Mouse (Mus musculus) limb, embryonic 12.5 days (tissue): ENCODE data around the gene Ncam1. TPM values are rescaled to one million over a fixed set of nuclear protein-coding genes. Genes with fewer than 3 reads are reported as not detected.

ENCODE experiments used
- ATAC-seq: fragments of 200-750 bp; cut with Nextera tagmentation; 2 replicates; pipeline ENCODE4 v1.8.0; 2017; ENCODE audit warnings: low read depth, moderate TSS enrichment; ENCODE audit not compliant: insufficient number of reproducible peaks, insufficient read depth, low FRiP score, low TSS enrichment
- H3K27ac ChIP-seq: fragments of 300-500 bp; sonication (generic); 2 replicates; pipeline ENCODE4 v1.5.1; 2016; ENCODE audit warnings: mild to moderate bottlenecking, moderate library complexity
- H3K27me3 ChIP-seq: fragments of 300-500 bp; sonication (generic); 2 replicates; pipeline ENCODE4 v1.6.1; 2016; ENCODE audit warnings: mild to moderate bottlenecking, moderate library complexity
- H3K36me3 ChIP-seq: fragments of 300-500 bp; sonication (generic); 2 replicates; pipeline ENCODE4 v1.6.1; 2016; ENCODE audit warnings: mild to moderate bottlenecking, moderate library complexity
- H3K4me1 ChIP-seq: fragments of 300-500 bp; sonication (generic); replicated peaks from 2 replicates; pipeline ENCODE4 v1.6.1; 2016
- H3K4me2 ChIP-seq: fragments of 300-500 bp; sonication (generic); 2 replicates; pipeline ENCODE4 v1.6.1; 2016; ENCODE audit warnings: mild to moderate bottlenecking, moderate library complexity
- H3K4me3 ChIP-seq: fragments of 300-500 bp; sonication (generic); replicated peaks from 2 replicates; pipeline ENCODE4 v1.5.1; 2016; ENCODE audit warnings: mild to moderate bottlenecking
- H3K9ac ChIP-seq: fragments of 300-500 bp; sonication (generic); replicated peaks from 2 replicates; pipeline ENCODE4 v1.6.1; 2016; ENCODE audit warnings: mild to moderate bottlenecking, moderate library complexity
- H3K9me3 ChIP-seq: fragments of 300-500 bp; sonication (generic); 2 replicates; pipeline ENCODE4 v1.6.1; 2016; ENCODE audit warnings: mild to moderate bottlenecking, moderate library complexity
- WGBS: fragments of 180-500 bp; shearing (Covaris S2); methylation state at CpG from one replicate; pipeline ENCODE4 v1.1.7; 2016; 5-methylcytosine and 5-hydroxymethylcytosine counted together
- polyA plus RNA-seq: library from polyadenylated mRNA; unstranded; fragments of >200 nt; fragmentation: Nextera tagmentation; extraction: Ambion mirVana; gene quantifications from 2 replicates; pipeline ENCODE4 v1.2.1, GENCODE M21; 2016

The Ncam1 gene
- polyA plus RNA-seq, 1 experiment from 2014 or later = 48.7 TPM

DNA sequence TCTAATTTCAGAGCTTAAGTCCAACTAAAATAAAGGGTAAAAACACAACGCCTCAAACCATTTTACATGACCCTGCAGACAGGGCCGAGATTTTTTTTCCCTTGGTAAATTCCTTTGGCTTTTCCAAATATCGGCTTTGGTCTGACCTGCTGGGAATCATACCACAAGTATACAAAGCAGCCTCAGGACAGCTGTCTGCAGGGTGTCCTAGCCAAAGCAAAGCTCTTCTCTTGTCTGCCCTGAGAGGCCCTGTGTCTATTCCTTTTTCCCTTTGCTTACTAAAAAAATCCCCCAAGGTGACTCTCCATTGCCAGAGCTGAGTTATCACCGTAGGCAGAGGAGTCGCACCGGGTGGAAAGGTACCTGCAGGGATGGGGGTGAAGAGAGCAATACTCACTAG is 262.1 kb downstream of the Ncam1 start:
- H3K9ac ChIP-seq = no peak overlapping the region
- WGBS = 51% methylated on average over 6 of the region's 6 CpGs
- H3K4me1 ChIP-seq = peaks cover 36% of the 10 kb centered on the region
- H3K27me3 ChIP-seq = no peaks in the 10 kb centered on the region
- peaks cover 3% of the 10 kb centered on the region; the same call in 1 of the 2 replicates for H3K36me3 ChIP-seq
- ATAC-seq = no peak
- H3K4me3 ChIP-seq = no peak overlapping the region
- no peak overlapping the region for H3K4me2 ChIP-seq
- no peaks in the 10 kb centered on the region for H3K9me3 ChIP-seq
- peak overlapping the region; percentile 67; the same call in 1 of the 2 replicates for H3K27ac ChIP-seq

DNA sequence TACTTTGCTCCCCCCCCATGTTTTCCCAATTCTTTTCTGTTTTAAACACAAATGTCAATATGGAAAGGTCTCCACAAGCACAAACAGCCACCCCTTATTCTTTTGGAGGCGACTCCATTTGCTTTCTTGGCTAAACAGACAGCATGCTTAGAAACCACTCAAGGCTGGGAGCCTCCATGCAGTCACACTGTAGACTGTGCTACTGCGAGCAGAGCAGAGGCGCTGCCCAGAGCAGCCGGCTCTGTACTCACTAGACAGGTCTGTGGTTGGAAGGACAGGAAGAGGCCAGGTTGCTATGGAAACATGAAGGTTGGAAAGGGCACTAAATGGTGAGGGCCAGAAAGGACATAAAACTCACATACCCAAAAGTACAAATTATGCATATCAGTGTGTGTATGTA is 263.8 kb downstream of the Ncam1 start:
- Histone ChIP-seq H3K9me3 (no peaks in the 10 kb centered on the region), H3K36me3 (peaks cover 3% of the 10 kb centered on the region; the same call in 1 of the 2 replicates), H3K27ac (no peak overlapping the region), H3K27me3 (no peaks in the 10 kb centered on the region), H3K9ac (no peak overlapping the region), H3K4me2 (no peak overlapping the region), H3K4me1 (peaks cover 50% of the 10 kb centered on the region), H3K4me3 (no peak overlapping the region)
- no peak for ATAC-seq
- 51% methylated on average over 4 of the region's 4 CpGs for WGBS

DNA sequence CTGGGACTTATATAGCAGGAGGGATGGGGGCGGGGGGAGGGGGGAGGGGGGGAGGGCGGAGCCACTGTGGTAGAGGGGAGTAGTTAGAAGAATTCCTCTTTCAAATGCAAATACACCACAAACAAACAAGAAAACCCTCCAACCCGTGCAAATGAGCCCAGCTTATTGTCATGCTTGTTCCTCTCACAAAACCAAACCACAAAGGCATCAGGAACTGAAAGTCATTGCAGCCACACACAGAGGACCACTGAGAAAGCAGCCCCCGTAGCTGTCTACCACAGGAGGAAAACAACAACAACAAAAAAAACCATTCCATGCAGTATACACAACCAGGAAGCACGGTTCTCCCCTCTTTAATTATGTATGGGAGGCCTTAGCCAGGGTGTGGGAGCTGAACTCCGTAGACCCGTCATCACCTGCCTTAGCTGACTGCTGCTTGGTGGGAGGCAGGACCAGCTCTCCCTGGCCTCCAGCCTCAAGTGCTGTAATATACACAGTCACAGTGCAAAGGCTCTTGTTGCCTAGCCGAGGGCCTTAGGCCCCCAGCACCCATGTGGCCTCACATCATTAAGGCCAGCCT is 264.7 kb downstream of the Ncam1 start:
- 25% methylated on average over 8 of the region's 8 CpGs for WGBS
- Histone ChIP-seq H3K9me3 (no peaks in the 10 kb centered on the region), H3K4me2 (no peak overlapping the region), H3K27ac (no peak overlapping the region), H3K4me1 (peaks cover 50% of the 10 kb centered on the region), H3K36me3 (no peaks in the 10 kb centered on the region), H3K9ac (no peak overlapping the region), H3K4me3 (no peak overlapping the region), H3K27me3 (no peaks in the 10 kb centered on the region)
- ATAC-seq = no peak

GRCm38 (mm10) chr9:49533455-49533854 is 265.3 kb downstream of the Ncam1 start:
- Histone ChIP-seq H3K27ac (no peak overlapping the region), H3K4me1 (peaks cover 50% of the 10 kb centered on the region), H3K4me3 (no peak overlapping the region), H3K9me3 (no peaks in the 10 kb centered on the region), H3K4me2 (no peak overlapping the region), H3K9ac (no peak overlapping the region), H3K36me3 (no peaks in the 10 kb centered on the region), H3K27me3 (no peaks in the 10 kb centered on the region)
- 78% methylated on average over 7 of the region's 7 CpGs for WGBS
- no peak for ATAC-seq

DNA sequence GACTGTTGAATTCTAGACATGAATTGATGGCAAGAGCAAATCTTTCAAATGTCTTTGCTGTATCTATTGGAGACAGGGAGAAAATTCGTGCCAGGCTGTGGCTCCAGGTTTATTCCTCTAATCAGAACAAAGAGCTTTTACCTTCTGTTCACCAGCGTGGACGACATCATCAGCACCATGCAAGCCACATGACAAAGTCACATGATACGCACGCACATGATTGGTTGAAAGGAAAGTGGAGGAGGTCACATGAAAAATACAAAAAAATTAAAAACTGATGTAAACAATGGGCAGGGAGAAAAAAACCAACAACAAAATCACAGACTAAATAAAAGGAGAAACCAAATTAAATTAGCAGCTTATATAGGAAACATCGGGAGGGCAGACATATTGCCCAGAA is 266.9 kb downstream of the Ncam1 start:
- no peak overlapping the region for H3K4me2 ChIP-seq
- WGBS = 88% methylated on average over 6 of the region's 6 CpGs
- H3K36me3 ChIP-seq = no peaks in the 10 kb centered on the region
- no peaks in the 10 kb centered on the region for H3K27me3 ChIP-seq
- H3K4me3 ChIP-seq = no peak overlapping the region
- H3K9ac ChIP-seq = no peak overlapping the region
- no peaks in the 10 kb centered on the region for H3K9me3 ChIP-seq
- no peak overlapping the region for H3K27ac ChIP-seq
- ATAC-seq = no peak
- H3K4me1 ChIP-seq = peaks cover 44% of the 10 kb centered on the region

GRCm38 (mm10) chr9:49531257-49531656 is 267.5 kb downstream of the Ncam1 start:
- H3K36me3 ChIP-seq = no peaks in the 10 kb centered on the region
- WGBS = 20% methylated on average over 7 of the region's 7 CpGs
- no peak overlapping the region for H3K27ac ChIP-seq
- H3K4me3 ChIP-seq = no peak overlapping the region
- H3K9ac ChIP-seq = no peak overlapping the region
- no peaks in the 10 kb centered on the region for H3K27me3 ChIP-seq
- H3K9me3 ChIP-seq = no peaks in the 10 kb centered on the region
- ATAC-seq = no peak
- no peak overlapping the region for H3K4me2 ChIP-seq
- peaks cover 38% of the 10 kb centered on the region for H3K4me1 ChIP-seq

GRCm38 (mm10) chr9:49530739-49531138 is 268.0 kb downstream of the Ncam1 start:
- 37% methylated on average over 4 of the region's 4 CpGs for WGBS
- ATAC-seq = no peak
- Histone ChIP-seq H3K4me2 (no peak overlapping the region), H3K4me1 (peaks cover 33% of the 10 kb centered on the region), H3K9me3 (no peaks in the 10 kb centered on the region), H3K9ac (no peak overlapping the region), H3K4me3 (no peak overlapping the region), H3K27me3 (no peaks in the 10 kb centered on the region), H3K36me3 (no peaks in the 10 kb centered on the region), H3K27ac (no peak overlapping the region)

DNA sequence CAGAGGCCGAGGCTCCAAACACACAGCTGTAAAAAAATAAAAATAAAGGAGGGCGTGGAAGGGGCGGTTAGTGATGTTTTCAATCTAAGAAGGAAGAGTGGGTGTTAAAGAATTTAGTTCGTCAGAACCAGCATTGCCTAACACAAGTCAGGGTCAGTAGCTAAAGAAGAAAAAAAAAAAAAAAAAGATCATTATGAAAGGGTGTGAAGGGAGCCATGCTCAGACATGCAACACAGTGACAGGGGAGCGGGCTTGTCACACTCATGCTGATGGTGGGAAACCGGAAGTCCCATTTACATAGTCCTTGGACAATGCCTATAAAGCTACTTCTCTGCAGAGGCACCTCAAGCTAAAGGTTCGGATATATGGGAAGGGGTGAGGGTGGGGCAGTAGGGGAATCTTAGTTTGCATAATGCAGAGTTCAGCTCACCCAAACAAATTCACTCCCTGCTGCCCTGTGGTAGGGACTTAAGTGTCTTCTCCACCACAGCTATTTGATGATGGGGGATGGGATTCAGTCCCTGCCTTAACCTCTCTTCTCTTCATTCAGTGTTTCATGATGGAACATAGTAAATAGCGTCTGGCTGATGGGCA is 269.3 kb downstream of the Ncam1 start:
- 56% methylated on average over 8 of the region's 8 CpGs for WGBS
- Histone ChIP-seq H3K9me3 (no peaks in the 10 kb centered on the region), H3K4me3 (no peak overlapping the region), H3K4me1 (peaks cover 31% of the 10 kb centered on the region), H3K4me2 (no peak overlapping the region), H3K27ac (no peak overlapping the region), H3K9ac (no peak overlapping the region), H3K36me3 (no peaks in the 10 kb centered on the region), H3K27me3 (no peaks in the 10 kb centered on the region)
- no peak for ATAC-seq

DNA sequence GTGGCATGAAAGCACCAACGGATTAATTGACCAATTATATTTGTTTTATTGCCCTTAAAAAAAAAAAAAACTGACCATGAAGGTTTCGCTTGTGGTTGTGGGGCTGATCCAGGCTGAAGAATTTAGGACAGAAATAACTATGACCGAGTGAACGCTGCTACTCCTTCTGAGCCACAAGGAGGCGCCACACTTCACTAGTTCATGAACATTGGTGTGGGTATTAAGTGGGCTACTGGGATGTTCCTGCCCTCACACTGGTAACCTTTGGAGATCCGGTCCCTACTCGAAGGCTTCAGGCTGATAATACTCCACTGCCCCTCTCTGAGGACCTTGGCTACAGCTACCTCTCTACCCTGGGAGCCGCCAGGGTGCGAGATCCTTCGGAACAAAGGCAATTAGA is 269.8 kb downstream of the Ncam1 start:
- H3K4me2 ChIP-seq = no peak overlapping the region
- peaks cover 27% of the 10 kb centered on the region for H3K4me1 ChIP-seq
- no peak overlapping the region for H3K4me3 ChIP-seq
- H3K9me3 ChIP-seq = no peaks in the 10 kb centered on the region
- ATAC-seq = no peak
- H3K27me3 ChIP-seq = no peaks in the 10 kb centered on the region
- no peak overlapping the region for H3K27ac ChIP-seq
- no peaks in the 10 kb centered on the region for H3K36me3 ChIP-seq
- H3K9ac ChIP-seq = no peak overlapping the region
- WGBS = 51% methylated on average over 10 of the region's 10 CpGs

DNA sequence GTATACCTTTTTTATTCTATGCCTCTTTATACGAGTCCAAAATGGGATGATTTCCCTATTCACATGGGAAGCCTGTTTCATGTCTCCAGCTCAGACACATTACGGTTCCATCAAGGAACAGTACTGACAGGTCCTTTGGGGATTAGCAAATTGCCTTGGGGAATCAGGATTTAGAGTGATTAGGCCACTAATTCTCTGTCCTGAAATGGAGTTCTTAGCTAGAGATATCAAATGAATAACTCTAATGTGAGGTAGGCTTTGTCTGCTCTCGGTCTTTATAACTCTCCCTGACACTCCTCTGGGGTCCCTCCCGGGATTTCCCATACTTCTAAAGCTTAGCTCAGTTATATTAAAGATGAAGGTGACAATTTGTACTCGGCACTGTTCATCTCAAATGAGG is 270.7 kb downstream of the Ncam1 start:
- Histone ChIP-seq H3K27me3 (no peaks in the 10 kb centered on the region), H3K9me3 (no peaks in the 10 kb centered on the region), H3K27ac (no peak overlapping the region), H3K4me2 (no peak overlapping the region), H3K9ac (no peak overlapping the region), H3K4me1 (peaks cover 24% of the 10 kb centered on the region), H3K4me3 (no peak overlapping the region), H3K36me3 (0 out of 2 replicates have a peak, but pooled peaks cover 6% of the 10 kb centered on the region)
- WGBS = 81% methylated on average over 5 of the region's 5 CpGs
- no peak for ATAC-seq

DNA sequence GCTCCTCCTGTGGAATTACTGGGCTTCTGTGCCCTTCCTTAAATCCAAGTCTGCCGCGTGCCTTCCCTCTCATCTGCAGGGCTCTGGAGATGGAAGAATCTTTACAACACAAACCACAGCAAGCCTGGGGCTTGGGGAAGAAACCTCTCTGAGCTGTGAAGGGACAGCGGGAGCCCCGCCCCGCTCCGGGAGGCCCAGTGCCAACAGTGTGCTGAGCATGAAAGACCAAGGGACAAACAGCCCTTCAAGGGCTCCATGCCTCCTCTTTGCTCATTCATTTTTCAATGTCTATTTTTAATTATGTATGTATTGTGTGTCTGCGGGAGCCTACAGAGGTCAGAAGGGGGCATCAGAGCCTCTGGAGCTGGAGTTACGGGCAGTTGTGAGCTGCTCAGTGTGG is 271.4 kb downstream of the Ncam1 start:
- H3K9ac ChIP-seq = no peak overlapping the region
- no peak overlapping the region for H3K4me3 ChIP-seq
- H3K9me3 ChIP-seq = no peaks in the 10 kb centered on the region
- WGBS = 72% methylated on average over 8 of the region's 8 CpGs
- 0 out of 2 replicates have a peak, but pooled peaks cover 6% of the 10 kb centered on the region for H3K36me3 ChIP-seq
- H3K27ac ChIP-seq = no peak overlapping the region
- H3K4me2 ChIP-seq = no peak overlapping the region
- no peaks in the 10 kb centered on the region for H3K27me3 ChIP-seq
- no peak for ATAC-seq
- peaks cover 24% of the 10 kb centered on the region for H3K4me1 ChIP-seq

DNA sequence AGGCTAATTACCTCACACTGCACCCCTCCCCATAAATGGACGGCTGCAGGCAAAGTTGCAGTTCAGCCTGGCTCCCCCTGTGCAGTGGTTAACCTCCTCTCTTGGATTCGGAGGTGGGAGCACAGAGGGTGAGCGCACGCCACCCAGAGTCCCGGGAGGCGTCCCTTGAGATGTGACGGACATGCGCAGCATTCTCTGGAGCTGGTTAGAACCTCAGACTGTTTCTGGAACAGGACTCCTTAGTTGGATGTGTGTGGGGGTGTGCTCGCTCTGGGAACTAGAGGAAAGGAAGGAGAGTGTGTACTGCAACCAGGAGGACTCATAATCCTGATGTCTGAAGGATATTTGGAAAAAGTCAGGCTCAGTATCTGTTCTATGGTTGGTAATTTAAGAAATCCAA is 274.0 kb downstream of the Ncam1 start:
- Histone ChIP-seq H3K4me3 (no peak overlapping the region), H3K9me3 (no peaks in the 10 kb centered on the region), H3K27me3 (no peaks in the 10 kb centered on the region), H3K9ac (no peak overlapping the region), H3K4me1 (peaks cover 9% of the 10 kb centered on the region), H3K27ac (no peak overlapping the region), H3K4me2 (no peak overlapping the region), H3K36me3 (peaks cover 10% of the 10 kb centered on the region; the same call in 1 of the 2 replicates)
- ATAC-seq = no peak
- 56% methylated on average over 9 of the region's 9 CpGs for WGBS
